Mouse (Mus musculus) heart, adult 2 months (tissue): ENCODE measurements around the gene Tarbp2.

Experiments
- CTCF ChIP-seq: fragments of 200-600 bp; IDR thresholded peaks from 2 replicates; pipeline ENCODE4 v1.8.1; 2022; ENCODE audit warnings: antibody characterized with exemption, mild to moderate bottlenecking, moderate library complexity
- EP300 ChIP-seq: fragments of 200-500 bp; IDR thresholded peaks from 2 replicates; pipeline ENCODE4 v1.6.1; 2011; ENCODE audit warnings: low read depth, low read length, control low read depth; ENCODE audit not compliant: insufficient read depth
- POLR2A ChIP-seq: fragments of 200-500 bp; IDR thresholded peaks from 2 replicates; pipeline ENCODE4 v1.6.1; 2011; ENCODE audit warnings: mild to moderate bottlenecking, low read depth, low read length, control low read depth; ENCODE audit not compliant: insufficient read depth

DNA sequence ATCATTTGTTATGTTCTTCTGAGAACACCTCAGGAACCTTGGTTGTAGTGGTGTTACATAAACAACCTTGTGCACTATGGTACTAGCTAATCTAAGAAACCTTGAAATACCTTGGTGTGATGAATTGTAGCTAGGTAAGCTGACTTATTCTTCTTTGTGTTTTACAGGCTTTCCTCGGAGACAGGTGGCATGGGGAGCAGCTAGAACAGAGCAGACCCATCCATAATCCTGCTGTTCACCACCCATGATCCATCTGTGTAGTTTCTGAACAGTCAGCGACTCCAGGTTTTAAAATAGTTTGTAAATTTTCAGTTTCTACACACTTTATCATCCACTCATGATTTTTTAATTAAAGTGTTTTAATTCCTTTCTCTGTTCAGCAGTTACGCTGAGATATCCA is 19.7 kb upstream of the Tarbp2 start:
- TF ChIP-seq CTCF: no peak
- TF ChIP-seq POLR2A: no peak
- TF ChIP-seq EP300: no peak
